Mouse (Mus musculus) G1E (cell line): ENCODE results near the gene Ralgps1.

ENCODE experiments used
- CTCF ChIP-seq: IDR thresholded peaks from 2 replicates; pipeline ENCODE4 v1.5.1; 2012; ENCODE audit warnings: low read depth, low read length, inconsistent platforms, mixed read lengths
- GATA1 ChIP-seq: IDR thresholded peaks from 2 replicates; pipeline ENCODE4 v1.6.1; 2012; ENCODE audit warnings: borderline replicate concordance, low read length, inconsistent platforms, mixed read lengths
- GATA2 ChIP-seq: IDR thresholded peaks from 2 replicates; pipeline ENCODE4 v1.6.1; 2012; ENCODE audit warnings: low read depth, low read length, inconsistent platforms, borderline replicate concordance
- POLR2AphosphoS5 ChIP-seq: IDR thresholded peaks from 2 replicates; pipeline ENCODE4 v1.6.1; 2012; ENCODE audit warnings: low read depth, low read length, inconsistent platforms; ENCODE audit not compliant: insufficient replicate concordance
- TAL1 ChIP-seq: conservative IDR thresholded peaks from 2 replicates; pipeline ENCODE4 v1.6.1; 2012; ENCODE audit warnings: low read depth, low read length, inconsistent platforms, mixed read lengths

DNA sequence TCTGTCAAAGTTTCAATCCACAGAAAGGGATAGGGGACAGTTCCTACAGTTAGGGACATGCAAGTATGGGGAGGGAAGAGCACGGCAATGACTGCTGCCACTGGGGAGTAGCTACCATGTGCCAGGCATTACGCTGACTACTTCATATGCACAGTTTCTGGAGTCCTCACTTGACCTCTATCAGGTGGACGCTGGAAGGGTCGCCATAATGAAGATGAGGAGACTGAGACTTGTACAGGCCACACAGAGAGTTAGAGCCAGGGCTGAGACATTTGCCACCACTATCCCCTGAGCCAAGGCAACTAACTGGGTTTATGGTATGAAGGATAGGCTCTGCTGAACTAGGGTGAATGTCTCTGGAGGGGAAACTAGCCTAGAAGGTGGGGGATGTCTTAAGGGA is 233.6 kb downstream of the Ralgps1 start:
- TF ChIP-seq GATA1 (no peak), CTCF (no peak), TAL1 (no peak), GATA2 (no peak), POLR2AphosphoS5 (no peak)
